Mouse (Mus musculus) adrenal gland, adult 18-20 months (tissue): ENCODE measurements around the gene Slc39a3. TPM values are rescaled to one million over a fixed set of nuclear protein-coding genes. Genes with fewer than 3 reads are reported as not detected.
"Not testable (repeated sequence)": the region's sequence is repeated elsewhere in the genome, so short reads cannot be mapped to it uniquely, and the experiment has no call there.

Experiments used
- DNase-seq, 2 experiments: peaks; one replicate each; pipeline ENCODE4 v3.0.0; 2021 to 2022; ENCODE audit warnings: low spot score in 2 of 2
- total RNA-seq, 2 experiments: library from RNA; stranded (reverse); gene quantifications; 1 replicate in 1 of 2; 2 replicates in 1 of 2; pipeline ENCODE4 v1.2.3; 2021

Gene Slc39a3
- total RNA-seq, 2 experiments from 2014 or later, result 25.6 to 44.1 TPM

DNA sequence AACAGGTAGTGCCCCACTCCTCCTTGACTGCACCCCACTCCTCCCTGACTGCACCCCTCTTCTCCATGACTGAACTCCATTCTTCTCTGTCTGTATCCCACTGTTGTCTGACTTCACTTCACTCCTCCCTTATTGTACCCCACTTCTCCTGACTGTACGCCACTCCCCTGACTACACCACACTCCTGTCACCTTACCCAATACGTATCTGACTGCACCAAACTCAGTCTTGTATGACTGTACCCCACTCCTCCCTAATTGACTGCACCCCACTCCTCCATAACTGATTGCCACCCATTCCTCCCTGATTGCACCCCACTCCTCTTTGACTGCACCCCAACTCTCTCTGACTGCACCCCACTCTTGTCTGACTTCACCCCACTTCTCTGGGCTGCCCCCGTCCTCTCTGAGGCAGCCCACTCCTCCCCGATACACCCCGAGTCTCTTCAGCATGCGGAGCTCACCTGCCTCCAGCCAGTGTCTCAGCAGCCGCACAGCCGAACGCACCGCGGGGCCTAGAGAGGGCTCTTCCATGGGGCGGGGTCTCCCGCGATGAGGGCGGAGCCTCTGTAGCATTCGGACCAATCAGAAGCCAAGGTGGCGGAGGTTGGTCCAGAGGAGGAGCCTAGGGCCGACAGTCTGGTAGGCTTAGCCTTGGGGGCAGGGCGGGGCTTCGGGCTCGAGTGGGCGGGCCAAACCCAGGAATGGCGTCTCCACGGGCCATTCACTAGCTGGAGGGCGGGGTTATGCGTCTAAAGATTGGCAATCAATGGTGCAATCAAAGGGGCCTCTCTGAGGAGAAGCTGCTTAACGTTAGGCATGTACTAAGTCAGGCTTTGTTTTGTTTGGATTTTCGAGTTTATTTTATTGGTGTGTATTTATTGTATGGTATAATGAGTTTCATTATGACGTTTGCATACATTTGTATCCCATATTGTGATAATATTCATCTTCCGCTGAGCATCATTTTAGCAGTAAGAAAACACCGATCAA, 22.5 kb downstream of the Slc39a3 start, which contains the start of gene Gng7:
Gng7 (minus strand) TSS at position 553 of the 992 bp plus-strand sequence.
- DNase-seq, result peak; percentile 91 to 94

DNA sequence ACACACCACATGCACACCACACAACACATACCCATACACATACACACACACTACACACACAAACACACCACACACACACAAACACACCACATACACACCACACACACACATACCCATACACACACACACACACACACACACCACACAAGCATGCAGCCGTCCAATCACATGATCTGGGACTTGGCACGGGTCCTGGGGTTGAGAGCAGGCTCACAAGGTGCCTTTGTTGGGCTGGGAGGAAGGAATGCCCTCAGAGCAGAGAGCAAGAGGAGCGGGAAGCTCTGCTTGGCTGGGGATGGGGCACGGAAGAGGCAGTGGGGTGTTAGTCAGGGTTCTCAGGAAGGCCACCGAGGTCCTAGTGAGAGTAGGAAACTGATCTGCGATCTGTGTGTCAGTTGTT, 26.4 kb downstream of the Slc39a3 start:
- no peak for DNase-seq

GRCm38 (mm10) chr10:81007240-81007639, 30.0 kb downstream of the Slc39a3 start:
- no peak for DNase-seq

DNA sequence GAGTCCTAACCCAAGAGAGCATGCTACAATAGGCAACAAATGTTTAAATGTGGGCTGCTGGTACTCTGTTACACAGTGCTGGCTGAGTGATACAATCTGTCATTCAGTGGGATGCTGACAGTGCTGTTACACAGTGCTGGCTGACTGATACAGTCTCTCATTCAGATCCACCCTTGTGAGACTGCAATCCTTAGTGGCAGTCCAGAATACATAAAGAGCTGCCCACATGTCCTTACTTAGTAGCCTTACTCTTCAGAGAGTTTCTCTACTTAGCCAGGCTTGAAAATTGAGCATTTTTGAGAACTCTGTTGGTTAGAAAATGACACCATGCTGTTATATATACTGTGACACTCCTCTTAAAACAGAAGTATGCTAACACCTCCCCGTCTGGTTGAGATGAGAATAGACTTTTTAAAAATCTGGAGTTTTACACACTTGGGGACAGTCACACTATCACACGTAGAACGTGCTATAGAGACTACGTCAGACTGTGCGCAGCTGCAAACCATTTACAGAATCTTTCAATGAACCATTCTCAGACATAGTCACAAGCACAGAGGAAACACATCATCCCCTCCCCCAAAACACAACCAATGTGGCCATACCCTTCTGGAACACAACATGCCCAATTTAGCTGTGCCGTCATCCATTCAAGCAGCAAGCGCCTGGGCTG, 31.1 kb downstream of the Slc39a3 start:
- DNase-seq, result no peak

- no peak for DNase-seq
Measured at GRCm38 (mm10) chr10:81001161-81001560, 36.1 kb downstream of the Slc39a3 start.

DNA sequence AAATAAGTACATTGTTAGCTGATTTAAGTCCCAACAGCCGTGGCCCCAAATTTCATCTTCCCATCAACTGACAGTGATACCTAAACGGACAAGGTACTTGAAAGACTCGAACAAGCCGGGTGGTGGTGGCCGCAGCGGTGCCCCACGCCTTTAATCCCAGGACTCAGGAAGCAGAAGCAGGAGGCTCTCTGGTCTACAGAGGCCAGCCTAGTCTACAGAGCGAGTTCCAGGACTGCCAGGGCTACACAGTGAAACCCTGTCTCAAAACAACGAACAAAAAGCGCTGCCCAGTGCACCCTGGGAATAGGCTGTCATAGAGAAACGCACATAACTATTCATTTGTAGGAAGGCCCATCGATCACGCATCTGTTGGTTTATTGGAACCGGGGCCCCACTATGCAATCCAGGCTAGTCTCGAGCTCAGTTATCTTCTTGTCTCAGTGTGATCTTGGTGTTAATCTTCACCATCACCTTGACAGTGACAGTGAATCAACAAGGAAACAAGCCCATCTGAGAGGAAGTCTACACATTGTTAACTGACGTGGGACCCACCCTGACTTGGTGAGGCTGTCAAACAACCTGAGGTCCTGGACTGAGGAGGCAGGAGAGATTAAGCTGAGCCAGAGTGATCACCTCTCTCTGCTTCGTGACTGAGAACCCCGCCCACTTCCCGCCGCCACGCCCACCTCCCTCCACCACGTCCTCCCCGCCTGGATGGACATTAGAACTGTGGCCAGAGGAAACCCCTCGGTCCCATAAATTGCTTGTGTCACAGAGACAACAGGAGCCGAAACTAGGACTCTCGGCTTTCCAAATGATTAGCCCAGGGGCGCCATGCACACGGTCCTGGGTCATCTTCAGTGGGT, 36.8 kb downstream of the Slc39a3 start:
- no peak for DNase-seq

GRCm38 (mm10) chr10:80999362-81000196, 37.6 kb downstream of the Slc39a3 start:
- DNase-seq, result peak; percentile 83 to 86

DNA sequence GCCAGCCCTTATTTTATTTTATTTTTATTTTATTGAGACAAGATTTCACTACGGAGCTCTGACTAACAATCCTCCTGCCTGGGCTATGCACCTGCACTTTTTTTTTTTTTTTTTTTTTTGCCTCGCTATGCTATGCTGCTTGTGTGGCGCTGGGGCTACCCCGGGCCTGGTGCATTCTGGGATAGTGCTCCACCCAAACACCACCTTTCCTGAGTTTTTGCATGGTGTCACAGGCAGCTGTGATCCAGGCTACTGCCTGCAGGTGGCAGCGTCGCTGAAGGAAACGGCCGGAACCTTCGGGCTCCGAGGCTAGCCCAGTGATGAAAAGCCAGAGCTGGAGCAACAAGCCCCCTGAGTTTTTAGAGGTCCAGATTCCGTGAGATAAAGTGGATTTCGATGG, 38.4 kb downstream of the Slc39a3 start:
- DNase-seq, result no peak

GRCm38 (mm10) chr10:80998021-80998420, 39.2 kb downstream of the Slc39a3 start:
- DNase-seq, result no peak

- DNase-seq, result no peak
Measured at GRCm38 (mm10) chr10:80997332-80997731, 39.9 kb downstream of the Slc39a3 start.

DNA sequence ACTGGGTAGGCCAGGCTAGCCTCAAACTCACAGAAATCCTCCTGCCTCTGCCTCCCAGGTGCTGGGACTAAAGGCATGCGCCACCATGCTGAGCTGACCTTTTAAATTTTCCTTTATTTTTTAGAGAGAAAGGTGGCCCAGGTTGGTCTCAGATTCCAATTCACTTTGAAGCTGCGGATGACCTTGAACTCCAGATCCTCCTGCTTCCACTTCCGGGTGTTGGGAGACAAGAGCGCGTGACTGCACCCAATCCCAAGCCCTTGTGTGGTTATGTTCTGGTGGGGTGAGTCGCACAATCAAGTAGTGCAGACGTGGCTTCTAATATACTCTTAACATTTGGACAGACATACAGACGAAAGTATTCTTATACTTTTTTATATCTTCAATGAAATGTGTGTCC, 40.7 kb downstream of the Slc39a3 start:
- DNase-seq, result no peak

- DNase-seq, result peak; percentile 79 to 80
Measured at GRCm38 (mm10) chr10:80995091-80995632, 42.1 kb downstream of the Slc39a3 start.

GRCm38 (mm10) chr10:80994621-80995020, 42.6 kb downstream of the Slc39a3 start:
- DNase-seq, result no peak

DNA sequence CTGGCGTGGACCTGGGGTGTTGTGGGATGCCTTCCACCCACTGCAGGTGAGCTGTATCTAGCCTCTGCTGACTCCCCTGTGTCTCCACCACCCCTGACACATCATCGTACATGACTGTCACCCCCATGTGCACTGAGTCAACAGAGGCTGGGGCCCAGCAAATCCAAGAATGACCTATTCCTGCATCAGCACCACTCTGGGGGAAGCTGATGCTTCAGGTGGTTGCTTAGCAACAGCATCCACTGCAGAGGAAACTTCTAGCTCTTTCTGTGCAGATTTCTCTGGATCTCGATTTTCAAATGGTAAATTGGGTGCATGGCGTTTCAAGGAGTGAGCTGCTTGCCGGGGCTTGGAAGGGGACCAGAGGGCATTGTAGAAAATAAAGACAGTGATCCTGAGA, 44.0 kb downstream of the Slc39a3 start:
- no peak for DNase-seq

DNA sequence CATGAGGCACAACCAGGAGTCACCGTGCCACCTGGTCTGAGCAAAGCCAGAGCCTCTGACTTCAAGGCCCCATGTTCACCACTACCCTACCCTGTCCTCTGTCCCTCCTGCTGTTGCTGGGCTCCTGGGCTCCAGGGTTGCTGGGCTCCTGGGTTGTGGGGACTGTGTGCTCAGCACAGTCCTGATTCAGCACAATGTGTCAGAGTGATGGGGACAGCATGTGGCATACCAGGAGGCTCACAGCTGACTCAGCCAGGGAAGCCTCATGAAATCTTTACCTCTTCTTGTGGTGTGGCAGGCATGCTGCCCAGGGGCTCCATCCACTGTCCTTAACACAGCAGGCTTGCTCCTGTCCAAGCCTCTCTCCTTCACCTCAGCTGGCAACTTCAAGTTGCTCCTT, 45.3 kb downstream of the Slc39a3 start:
- no peak for DNase-seq

DNA sequence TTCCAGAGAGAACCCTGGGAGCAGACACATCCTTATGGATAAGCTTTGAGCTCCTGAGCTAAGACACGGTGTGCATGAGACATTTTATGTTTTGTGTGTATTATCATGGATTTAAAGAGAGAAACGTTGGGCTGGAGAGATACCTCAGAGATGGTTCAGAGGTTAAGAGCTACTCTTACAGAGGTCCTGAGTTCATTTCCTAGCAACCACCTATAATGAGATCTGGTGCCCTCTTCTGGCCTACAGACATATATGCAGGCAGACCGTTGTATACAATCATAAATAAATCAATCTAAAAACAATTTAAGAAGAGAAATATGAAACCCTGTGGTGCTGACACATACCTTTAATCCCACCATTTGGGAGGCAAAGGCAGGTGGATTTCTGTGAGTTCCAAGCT, 46.2 kb downstream of the Slc39a3 start:
- DNase-seq, result no peak

DNA sequence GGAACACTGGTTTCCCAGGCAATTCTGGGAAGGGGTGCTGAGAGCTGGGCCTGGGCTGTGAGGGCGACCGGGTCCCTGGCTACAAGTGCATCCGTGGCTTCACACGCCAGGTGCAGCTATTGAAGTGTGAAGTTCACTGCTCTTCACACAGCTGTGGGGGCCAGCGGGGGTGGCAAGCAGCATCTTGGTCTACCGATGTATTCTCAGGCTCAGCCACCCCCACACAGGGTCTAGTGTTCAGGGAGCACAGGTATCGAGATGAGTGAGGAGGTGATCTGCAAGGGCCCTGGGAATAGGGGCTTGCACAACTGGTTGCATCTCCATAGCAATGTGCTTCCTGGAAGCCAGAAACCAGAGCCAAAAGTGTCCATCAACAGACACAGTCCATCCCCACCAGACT, 46.8 kb downstream of the Slc39a3 start:
- DNase-seq, result no peak

DNA sequence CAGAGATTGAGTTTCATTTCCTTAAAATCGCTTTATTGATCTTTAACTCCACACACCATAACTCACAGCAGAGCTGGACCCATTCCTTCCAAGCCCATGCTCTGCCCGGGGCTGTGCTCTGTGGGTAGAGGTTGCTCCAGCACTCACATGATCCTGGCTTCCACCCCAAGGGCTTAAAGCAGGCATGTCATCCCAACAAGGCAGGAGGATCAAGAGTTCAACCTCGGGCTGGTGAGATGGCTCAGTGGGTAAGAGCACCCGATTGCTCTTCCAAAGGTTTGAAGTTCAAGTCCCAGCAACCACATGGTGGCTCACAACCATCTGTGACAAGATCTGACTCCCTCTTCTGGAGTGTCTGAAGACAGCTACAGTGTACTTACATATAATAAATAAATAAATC, 47.4 kb downstream of the Slc39a3 start:
- DNase-seq, result not testable (repeated sequence)

DNA sequence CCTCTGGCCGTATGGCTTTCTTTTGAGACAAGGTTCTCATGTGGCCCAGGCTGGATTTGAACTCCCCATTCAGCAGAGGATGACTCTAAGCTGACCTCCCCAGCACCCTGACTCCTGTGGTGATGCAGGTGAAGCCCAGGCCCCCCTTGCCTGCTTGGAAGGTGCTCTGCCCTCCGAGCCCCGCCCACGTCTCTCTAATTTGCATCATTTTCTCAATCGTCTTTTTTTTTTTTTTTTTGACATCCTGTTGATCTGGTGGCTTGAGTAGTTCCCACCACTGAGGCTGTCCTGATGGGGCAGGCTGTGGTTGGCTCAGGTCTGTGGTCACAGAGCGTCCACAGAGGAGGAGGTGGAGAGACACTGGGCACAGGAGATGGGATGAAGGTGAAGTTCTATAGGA, 47.8 kb downstream of the Slc39a3 start:
- no peak for DNase-seq
